Mouse (Mus musculus): ENCODE data around the gene Slco2b1. TPM values are rescaled to one million over a fixed set of nuclear protein-coding genes. Genes with fewer than 3 reads are reported as not detected.
A peak's percentile ranks its signal among the peaks of the same experiment; 100 is the strongest.

The Slco2b1 gene
- total RNA-seq, 2 experiments from 2014 or later, result 6.4 to 7.5 TPM

- DNase-seq, result no peak
- intact Hi-C loops (cut with DNase I; ENCODE audit: low total_unique reads), result loop anchor here (5.0 kb wide), 1 partner anchor 134 kb away; no protein-coding TSS in a partner anchor
Observed at GRCm38 (mm10) chr7:99663507-99664220, 47.5 kb downstream of the Slco2b1 start.

- DNase-seq, result no peak
- intact Hi-C loops (cut with DNase I; ENCODE audit: low total_unique reads), result loop anchor here (5.0 kb wide), 1 partner anchor 135 kb away; no protein-coding TSS in a partner anchor
Observed at GRCm38 (mm10) chr7:99662311-99662710, 48.8 kb downstream of the Slco2b1 start.

GRCm38 (mm10) chr7:99661571-99662230 lies 49.4 kb downstream of the Slco2b1 start:
- intact Hi-C loops (cut with DNase I; ENCODE audit: low total_unique reads), result loop anchor here (2.0 to 5.0 kb wide), 2 partner anchors 49 to 136 kb away; partner anchors contain the start of gene Slco2b1
- peak; percentile 44 for DNase-seq

- intact Hi-C loops (cut with DNase I; ENCODE audit: low total_unique reads), result loop anchor here (2.0 to 5.0 kb wide), 2 partner anchors 50 to 136 kb away; partner anchors contain the start of gene Slco2b1
- DNase-seq, result no peak
Observed at GRCm38 (mm10) chr7:99661071-99661470, 50.1 kb downstream of the Slco2b1 start.

- peak; percentile 87 for DNase-seq
- intact Hi-C loops (cut with DNase I; ENCODE audit: low total_unique reads), result loop anchor here (2.0 to 5.0 kb wide), 2 partner anchors 51 to 138 kb away; partner anchors contain the start of gene Slco2b1
Observed at GRCm38 (mm10) chr7:99659379-99660029, 51.6 kb downstream of the Slco2b1 start.

DNA sequence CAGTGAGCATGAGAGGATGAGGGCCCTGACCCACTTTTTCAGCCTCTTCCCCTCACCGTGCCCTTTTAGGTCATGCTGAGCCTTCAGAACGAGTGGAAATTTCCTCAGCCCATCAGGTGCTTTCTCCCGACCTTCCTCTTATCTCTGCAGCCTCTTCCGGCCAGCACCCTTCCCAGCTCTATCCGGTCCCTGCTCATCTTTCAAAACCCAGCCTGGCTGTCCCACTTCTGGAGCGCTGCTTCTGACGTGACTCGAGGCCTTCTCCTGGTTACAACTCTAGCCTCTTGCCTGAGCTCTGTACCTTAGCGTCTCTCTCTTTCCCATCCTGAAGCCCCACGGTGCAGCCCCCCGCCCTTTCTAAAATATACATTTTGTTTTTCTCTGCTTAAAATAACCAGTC lies 56.9 kb downstream of the Slco2b1 start:
- intact Hi-C loops (cut with DNase I; ENCODE audit: low total_unique reads), result no loop called here
- DNase-seq, result no peak

GRCm38 (mm10) chr7:99649585-99649984 lies 61.6 kb downstream of the Slco2b1 start:
- intact Hi-C loops (cut with DNase I; ENCODE audit: low total_unique reads), result no loop called here
- no peak for DNase-seq

- intact Hi-C loops (cut with DNase I; ENCODE audit: low total_unique reads), result no loop called here
Observed at GRCm38 (mm10) chr7:99648623-99649022, 62.5 kb downstream of the Slco2b1 start.

DNA sequence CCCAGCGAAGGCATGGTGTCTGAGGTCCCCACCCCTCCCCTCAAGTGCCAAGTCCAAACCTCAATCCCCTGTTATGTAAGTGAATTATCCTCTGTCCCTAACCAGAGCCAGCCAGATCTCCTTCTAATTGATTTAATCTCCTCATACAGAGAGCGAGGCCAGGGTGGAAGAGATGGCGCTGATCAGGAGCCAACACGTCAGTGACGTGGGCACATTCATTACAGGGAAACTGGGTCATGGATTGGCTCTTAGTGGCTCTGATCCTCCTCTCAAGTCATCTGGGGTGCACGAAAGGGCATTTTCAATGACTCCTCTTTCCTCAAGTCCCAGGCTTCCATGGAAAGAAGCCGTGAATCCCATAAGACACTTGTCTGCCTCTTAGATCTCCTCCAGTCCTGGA lies 66.4 kb downstream of the Slco2b1 start:
- no peak for DNase-seq
- intact Hi-C loops (cut with DNase I; ENCODE audit: low total_unique reads), result no loop called here

More at GRCm38 (mm10) chr7:99648623-99649022, 62.5 kb downstream of the Slco2b1 start:
- DNase-seq, result peak; percentile 82

DNA sequence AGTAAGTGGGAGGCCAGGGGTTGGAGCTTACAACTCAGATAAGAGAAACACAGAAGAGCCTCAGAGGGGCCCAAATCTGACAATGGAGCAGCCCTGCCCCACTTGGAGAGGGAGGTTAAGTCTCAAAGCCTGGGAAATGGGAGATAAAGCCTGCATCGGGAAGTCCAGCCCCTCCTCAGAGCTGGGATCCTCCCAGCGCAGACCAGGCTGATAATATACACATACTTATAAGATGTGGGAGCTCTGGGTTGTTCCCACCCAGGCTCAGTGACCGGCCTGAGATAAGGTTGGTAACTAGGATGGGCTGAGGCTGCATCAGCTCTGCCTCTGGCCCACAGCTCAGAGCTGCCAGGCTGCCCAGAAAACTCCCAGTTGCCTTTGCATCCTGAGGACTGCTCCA lies 69.1 kb downstream of the Slco2b1 start:
- intact Hi-C loops (cut with DNase I; ENCODE audit: low total_unique reads), result no loop called here
- DNase-seq, result no peak

GRCm38 (mm10) chr7:99641245-99641644 lies 69.9 kb downstream of the Slco2b1 start:
- DNase-seq, result peak; percentile 81
- intact Hi-C loops (cut with DNase I; ENCODE audit: low total_unique reads), result no loop called here

- peak; percentile 69 for DNase-seq
- intact Hi-C loops (cut with DNase I; ENCODE audit: low total_unique reads), result no loop called here
Observed at GRCm38 (mm10) chr7:99633966-99634665, 77.0 kb downstream of the Slco2b1 start.

DNA sequence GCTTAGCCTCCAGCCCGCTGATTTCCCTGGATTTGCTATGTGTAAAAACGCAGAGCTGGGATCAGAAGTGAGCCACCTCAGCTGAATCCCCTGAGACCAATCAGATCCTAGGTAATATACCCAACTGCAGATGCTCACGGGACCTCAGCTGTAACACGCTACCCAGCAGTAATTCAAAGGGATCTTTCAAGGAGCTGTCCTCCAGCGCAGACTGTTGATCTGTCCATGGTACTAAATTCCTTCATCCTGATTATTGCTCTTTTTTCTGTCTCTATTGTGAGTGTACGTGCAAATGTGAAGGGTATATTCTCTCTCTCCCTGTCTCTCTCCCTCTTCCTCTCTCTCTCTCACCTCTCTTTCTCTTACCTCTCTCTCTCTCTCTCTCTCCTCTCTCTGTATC lies 78.9 kb downstream of the Slco2b1 start:
- intact Hi-C loops (cut with DNase I; ENCODE audit: low total_unique reads), result no loop called here
- no peak for DNase-seq

- intact Hi-C loops (cut with DNase I; ENCODE audit: low total_unique reads), result loop anchor here (10.0 kb wide), 1 partner anchor 247 kb away; no protein-coding TSS in a partner anchor
- no peak for DNase-seq
Observed at GRCm38 (mm10) chr7:99627366-99627765, 83.8 kb downstream of the Slco2b1 start.

DNA sequence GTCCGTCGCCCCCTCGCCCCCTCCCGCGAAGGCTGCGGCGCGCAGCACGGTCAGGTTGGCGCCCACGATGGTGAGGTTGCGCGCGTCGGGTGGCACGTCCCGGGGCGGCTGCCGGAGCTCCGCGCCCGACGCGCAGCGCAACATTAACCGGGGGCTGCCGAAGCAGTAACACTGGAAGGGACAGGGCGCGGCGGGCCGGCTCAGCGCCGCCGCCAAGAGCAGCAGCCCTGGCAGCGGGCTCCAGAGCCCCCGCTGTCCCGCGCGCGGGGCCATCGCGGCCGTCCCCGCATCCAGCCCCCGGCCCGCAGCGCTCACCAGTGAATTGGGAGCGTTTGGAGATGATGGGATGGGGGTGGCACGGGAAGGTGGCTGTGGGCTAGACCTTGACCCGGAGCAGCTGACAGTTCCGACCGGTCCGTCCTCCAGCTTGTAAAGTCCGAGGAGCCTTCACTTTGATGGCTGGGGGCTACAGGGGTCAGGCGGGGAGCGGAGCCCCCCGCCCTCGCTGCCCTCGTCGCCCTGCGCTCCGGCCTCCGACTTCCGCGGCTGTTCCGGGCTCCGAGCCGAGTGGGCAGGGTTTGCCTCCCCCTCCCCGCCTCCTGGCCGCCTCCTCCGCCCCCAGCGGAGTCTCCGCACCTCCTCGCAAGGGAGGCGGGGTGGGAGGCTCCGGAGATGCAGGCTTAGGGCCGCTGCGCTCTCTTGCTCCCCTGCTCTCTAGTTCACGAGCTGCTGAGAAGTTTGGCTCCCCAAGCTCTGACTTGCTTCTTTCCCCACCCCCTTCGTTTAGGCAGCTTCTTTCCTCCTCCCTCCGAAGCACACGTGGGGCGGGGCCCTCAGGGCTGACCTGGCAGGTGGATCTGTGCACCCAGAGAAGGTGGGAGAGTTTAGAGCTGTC lies 84.5 kb downstream of the Slco2b1 start, which contains the start of gene Tpbgl:
Tpbgl (minus strand) TSS at position 728 of the 895 bp plus-strand sequence.
- intact Hi-C loops (cut with DNase I; ENCODE audit: low total_unique reads), result loop anchor here (10.0 kb wide), 1 partner anchor 248 kb away; no protein-coding TSS in a partner anchor
- DNase-seq, result peak; percentile 83

DNA sequence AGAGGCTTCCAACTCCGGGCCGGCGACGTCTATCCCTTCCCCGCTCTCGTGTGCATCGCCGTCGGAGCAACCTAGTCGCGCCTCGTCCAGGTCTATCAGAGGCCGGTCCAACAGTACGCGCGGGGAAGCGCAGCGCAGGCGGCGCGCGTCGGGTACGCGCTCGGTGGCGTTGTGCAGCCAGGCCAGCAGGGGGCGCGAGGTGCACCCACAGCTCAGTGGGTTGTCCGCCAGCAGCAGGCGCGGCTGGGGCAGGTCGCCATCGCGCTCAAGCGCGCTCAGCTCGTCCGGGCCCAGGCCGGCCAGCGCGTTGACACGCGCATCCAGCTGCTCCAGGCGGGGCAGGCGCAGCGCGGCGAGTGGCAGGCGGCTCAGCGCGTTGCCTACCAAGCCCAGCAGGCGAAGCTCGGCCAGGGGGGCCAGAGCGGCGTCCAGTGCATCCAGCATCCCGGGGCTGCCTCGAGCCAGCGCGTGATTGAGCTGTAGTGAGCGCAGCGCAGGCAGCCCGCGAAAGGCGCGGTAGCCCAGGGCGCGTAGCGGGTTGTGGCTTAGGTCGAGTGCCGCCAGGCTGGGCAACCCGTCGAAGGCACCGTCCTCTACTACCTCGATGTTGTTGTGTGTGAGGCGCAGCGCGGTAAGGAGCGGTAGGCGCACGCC lies 85.3 kb downstream of the Slco2b1 start:
- intact Hi-C loops (cut with DNase I; ENCODE audit: low total_unique reads), result loop anchor here (10.0 kb wide), 1 partner anchor 249 kb away; no protein-coding TSS in a partner anchor
- peak; percentile 95 for DNase-seq

GRCm38 (mm10) chr7:99618860-99619259 lies 92.3 kb downstream of the Slco2b1 start:
- intact Hi-C loops (cut with DNase I; ENCODE audit: low total_unique reads), result no loop called here
- DNase-seq, result no peak

DNA sequence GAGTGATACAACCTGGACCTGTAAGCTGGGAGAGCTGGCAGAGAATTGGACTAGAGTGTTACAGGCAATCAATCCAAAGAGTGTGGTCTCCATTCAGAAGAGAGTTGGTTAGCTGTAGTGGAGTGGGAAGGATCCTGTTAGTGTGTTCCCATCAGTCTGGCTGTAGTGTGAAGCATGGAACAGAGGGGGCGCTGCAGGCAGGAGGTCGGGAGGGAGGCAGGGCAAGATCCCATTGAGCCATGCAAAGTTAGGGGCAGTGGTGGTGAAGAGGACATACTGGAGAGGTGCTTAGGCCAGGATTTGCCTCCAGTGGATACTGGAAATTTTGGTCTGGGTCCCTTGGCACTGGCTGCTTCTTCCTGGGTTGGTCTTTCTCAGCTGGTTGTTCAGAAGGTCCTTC lies 92.9 kb downstream of the Slco2b1 start:
- intact Hi-C loops (cut with DNase I; ENCODE audit: low total_unique reads), result no loop called here
- DNase-seq, result no peak

Measured in gastrocnemius, postnatal 14 days (tissue).